Mouse (Mus musculus): ENCODE results near the gene Tinag. TPM values are rescaled to one million over a fixed set of nuclear protein-coding genes. Genes with fewer than 3 reads are reported as not detected.

The Tinag gene
- polyA plus RNA-seq (2017; shearing (Covaris generic)): not detected

DNA sequence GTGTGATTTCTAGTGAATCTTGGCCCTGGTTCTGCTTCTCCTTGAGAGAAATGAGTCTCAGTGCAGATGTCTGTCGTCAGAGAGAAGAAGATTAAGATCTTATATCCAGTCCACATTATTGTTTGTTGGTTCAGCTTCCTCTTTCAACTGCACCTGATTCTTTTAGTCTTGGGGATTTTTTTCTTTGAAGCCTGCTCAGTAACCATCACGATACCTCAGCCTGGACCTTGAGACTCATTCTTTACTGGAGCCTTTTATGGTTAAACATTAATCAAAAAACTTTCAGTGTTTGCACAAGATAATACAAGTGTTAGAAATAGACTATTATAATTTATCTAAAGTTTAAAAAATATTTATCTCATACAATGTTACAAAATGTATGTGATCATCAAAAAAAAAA lies at the start of gene Tinag:
Gene Tinag (minus strand): TSS at position 210 of the 400 bp plus-strand sequence.

Measured in effector memory CD4-positive, alpha-beta T cell, adult 7 months (primary cell).